Mouse (Mus musculus): ENCODE results near the gene Olfr1423. TPM values are rescaled to one million over a fixed set of nuclear protein-coding genes. Genes with fewer than 3 reads are reported as not detected.
"Not testable (repeated sequence)": the region's sequence is repeated elsewhere in the genome, so short reads cannot be mapped to it uniquely, and the experiment has no call there.

Gene Olfr1423
- polyA plus RNA-seq (2012; ENCODE audit: insufficient read depth, low replicate concordance) = not detected in 2 replicates

- no peaks in the 10 kb centered on the region for H3K27me3 ChIP-seq (replicated peaks)
- TF ChIP-seq FLI1 (IDR thresholded peaks at IDR 0.05; ENCODE audit: low read length) = no peak
- no peak for TF ChIP-seq GATA1 (IDR thresholded peaks at IDR 0.05; ENCODE audit: borderline replicate concordance, low read length)
- no peak within 1 kb of the TSS for H3K4me3 ChIP-seq (replicated peaks)
- H3K4me1 ChIP-seq = peaks cover 3% of the 10 kb centered on the region; the same call in 1 of the 2 replicates
- H3K36me3 ChIP-seq (replicated peaks; ENCODE audit: low read length) = no peaks in the 10 kb centered on the region
- H3K9me3 ChIP-seq = no peaks in the 10 kb centered on the region
Observed at GRCm38 (mm10) chr19:12041217-12041616, at the start of gene Olfr1423. Gene Olfr1423 (minus strand): TSS chr19:12041317.

- not testable (repeated sequence) for H3K4me3 ChIP-seq (replicated peaks); H3K36me3 ChIP-seq (replicated peaks; ENCODE audit: low read length); H3K9me3 ChIP-seq; H3K27me3 ChIP-seq (replicated peaks); H3K4me1 ChIP-seq
Observed at GRCm38 (mm10) chr19:12077631-12078030, 36.5 kb upstream of the Olfr1423 start, which contains the start of gene Olfr1425. Gene Olfr1425 (minus strand): TSS chr19:12077731.

GRCm38 (mm10) chr19:12069546-12069945 lies 28.4 kb upstream of the Olfr1423 start:
- not testable (repeated sequence) for H3K4me3 ChIP-seq (replicated peaks); H3K36me3 ChIP-seq (replicated peaks; ENCODE audit: low read length); H3K9me3 ChIP-seq; H3K4me1 ChIP-seq; H3K27me3 ChIP-seq (replicated peaks)

- H3K4me1 ChIP-seq; H3K4me3 ChIP-seq (replicated peaks); H3K27me3 ChIP-seq (replicated peaks); H3K36me3 ChIP-seq (replicated peaks; ENCODE audit: low read length); H3K9me3 ChIP-seq: not testable (repeated sequence)
Observed at GRCm38 (mm10) chr19:12067806-12068205, 26.7 kb upstream of the Olfr1423 start.

GRCm38 (mm10) chr19:12062582-12062981 lies 21.5 kb upstream of the Olfr1423 start, which contains the start of gene Olfr1424:
Gene Olfr1424 (minus strand): TSS chr19:12062682.
- H3K36me3 ChIP-seq (replicated peaks; ENCODE audit: low read length); H3K4me3 ChIP-seq (replicated peaks); H3K27me3 ChIP-seq (replicated peaks); H3K9me3 ChIP-seq; H3K4me1 ChIP-seq: not testable (repeated sequence)

- Histone ChIP-seq H3K9me3 (no peaks in the 10 kb centered on the region), H3K27me3 (replicated peaks) (no peaks in the 10 kb centered on the region), H3K36me3 (replicated peaks; ENCODE audit: low read length) (no peaks in the 10 kb centered on the region), H3K4me1 (peaks cover 3% of the 10 kb centered on the region; the same call in 1 of the 2 replicates), H3K4me3 (replicated peaks) (no peak overlapping the region)
- TF ChIP-seq GATA1 (IDR thresholded peaks at IDR 0.05; ENCODE audit: borderline replicate concordance, low read length) = no peak
- no peak for TF ChIP-seq FLI1 (IDR thresholded peaks at IDR 0.05; ENCODE audit: low read length)
Observed at GRCm38 (mm10) chr19:12043163-12043562, 2.0 kb upstream of the Olfr1423 start.

- Histone ChIP-seq H3K27me3 (replicated peaks) (peaks cover 2% of the 10 kb centered on the region), H3K9me3 (no peaks in the 10 kb centered on the region), H3K36me3 (replicated peaks; ENCODE audit: low read length) (no peaks in the 10 kb centered on the region), H3K4me3 (replicated peaks) (no peak overlapping the region), H3K4me1 (no peaks in the 10 kb centered on the region)
- TF ChIP-seq FLI1 (IDR thresholded peaks at IDR 0.05; ENCODE audit: low read length) (no peak), GATA1 (IDR thresholded peaks at IDR 0.05; ENCODE audit: borderline replicate concordance, low read length) (no peak)
Observed at GRCm38 (mm10) chr19:12037727-12038126, 3.4 kb downstream of the Olfr1423 start.

- no peaks in the 10 kb centered on the region for H3K9me3 ChIP-seq
- H3K36me3 ChIP-seq (replicated peaks; ENCODE audit: low read length) = no peaks in the 10 kb centered on the region
- no peak overlapping the region for H3K4me3 ChIP-seq (replicated peaks)
- no peak for TF ChIP-seq GATA1 (IDR thresholded peaks at IDR 0.05; ENCODE audit: borderline replicate concordance, low read length)
- TF ChIP-seq FLI1 (IDR thresholded peaks at IDR 0.05; ENCODE audit: low read length) = no peak
- H3K4me1 ChIP-seq = peaks cover 20% of the 10 kb centered on the region
- H3K27me3 ChIP-seq (replicated peaks) = no peaks in the 10 kb centered on the region
Observed at GRCm38 (mm10) chr19:12026606-12027005, 14.5 kb downstream of the Olfr1423 start.

GRCm38 (mm10) chr19:12025333-12025732 lies 15.8 kb downstream of the Olfr1423 start:
- Histone ChIP-seq H3K9me3 (no peaks in the 10 kb centered on the region), H3K4me1 (peaks cover 27% of the 10 kb centered on the region), H3K4me3 (replicated peaks) (no peak overlapping the region), H3K36me3 (replicated peaks; ENCODE audit: low read length) (no peaks in the 10 kb centered on the region), H3K27me3 (replicated peaks) (no peaks in the 10 kb centered on the region)
- TF ChIP-seq FLI1 (IDR thresholded peaks at IDR 0.05; ENCODE audit: low read length) = no peak
- no peak for TF ChIP-seq GATA1 (IDR thresholded peaks at IDR 0.05; ENCODE audit: borderline replicate concordance, low read length)

- peaks cover 29% of the 10 kb centered on the region for H3K4me1 ChIP-seq
- H3K4me3 ChIP-seq (replicated peaks) = no peak overlapping the region
- H3K36me3 ChIP-seq (replicated peaks; ENCODE audit: low read length) = no peaks in the 10 kb centered on the region
- H3K27me3 ChIP-seq (replicated peaks) = no peaks in the 10 kb centered on the region
- TF ChIP-seq FLI1 (IDR thresholded peaks at IDR 0.05; ENCODE audit: low read length) = no peak
- TF ChIP-seq GATA1 (IDR thresholded peaks at IDR 0.05; ENCODE audit: borderline replicate concordance, low read length) = no peak
- H3K9me3 ChIP-seq = no peaks in the 10 kb centered on the region
Observed at GRCm38 (mm10) chr19:12024149-12024548, 17.0 kb downstream of the Olfr1423 start.

- H3K4me1 ChIP-seq = peaks cover 14% of the 10 kb centered on the region
- H3K27me3 ChIP-seq (replicated peaks) = peaks cover 5% of the 10 kb centered on the region
- TF ChIP-seq GATA1 (IDR thresholded peaks at IDR 0.05; ENCODE audit: borderline replicate concordance, low read length) (no peak), FLI1 (IDR thresholded peaks at IDR 0.05; ENCODE audit: low read length) (no peak)
Observed at GRCm38 (mm10) chr19:12016192-12016591, 24.9 kb downstream of the Olfr1423 start.

More at GRCm38 (mm10) chr19:12016192-12016591, 24.9 kb downstream of the Olfr1423 start:
- Histone ChIP-seq H3K4me3 (replicated peaks) (no peak overlapping the region), H3K9me3 (no peaks in the 10 kb centered on the region), H3K36me3 (replicated peaks; ENCODE audit: low read length) (no peaks in the 10 kb centered on the region)
